Mouse (Mus musculus): ENCODE results near the gene Apc2.
A peak's percentile ranks its signal among the peaks of the same experiment; 100 is the strongest.

GRCm38 (mm10) chr10:80295618-80296425 lies at the start of gene Apc2:
- TF ChIP-seq CTCF (IDR thresholded peaks at IDR 0.05; ENCODE audit: low read depth, low read length) (peak; percentile 61), POLR2A (IDR thresholded peaks at IDR 0.05; ENCODE audit: borderline replicate concordance, low read depth, low read length) (no peak)

Data from bone marrow macrophage, adult 2 months (primary cell).